Mouse (Mus musculus) adrenal gland, postnatal 4 days (tissue): ENCODE measurements around the gene Yeats4. TPM values are rescaled to one million over a fixed set of nuclear protein-coding genes. Genes with fewer than 3 reads are reported as not detected.

Source experiments
- DNase-seq, 2 experiments: peaks; one replicate each; pipeline ENCODE4 v3.0.0; 2021 to 2022; ENCODE audit warnings: low spot score in 2 of 2, mixed read lengths in 2 of 2
- total RNA-seq, 2 experiments: library from RNA; stranded (reverse); gene quantifications; 2 replicates each; pipeline ENCODE4 v1.2.3; 2021

Yeats4 gene
- total RNA-seq, 2 experiments from 2014 or later, result 53.2 to 57.6 TPM

- DNase-seq, result no peak
Observed at GRCm38 (mm10) chr10:117203558-117203981, 20.7 kb downstream of the Yeats4 start.

GRCm38 (mm10) chr10:117202981-117203557 lies 21.2 kb downstream of the Yeats4 start:
- DNase-seq, result no peak

DNA sequence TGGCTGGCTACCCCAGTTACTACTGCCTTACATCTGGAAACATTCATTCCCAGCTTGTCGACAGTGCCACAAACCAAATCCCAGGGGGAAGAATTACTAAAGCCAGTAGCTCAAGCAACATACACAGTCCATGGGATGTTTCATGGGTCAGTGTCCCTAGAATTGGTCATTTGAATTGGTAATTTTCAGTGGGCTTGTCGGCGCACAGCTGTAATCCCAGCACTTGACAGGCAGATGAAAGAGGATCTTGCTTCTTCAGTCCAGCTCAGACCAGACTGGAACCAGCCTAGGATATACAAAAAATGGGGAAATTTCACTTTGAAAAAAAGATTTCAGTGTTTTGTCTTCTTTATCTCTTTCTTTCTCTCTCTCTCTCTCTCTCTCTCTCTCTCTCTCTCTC lies 24.6 kb downstream of the Yeats4 start:
- DNase-seq, result no peak

DNA sequence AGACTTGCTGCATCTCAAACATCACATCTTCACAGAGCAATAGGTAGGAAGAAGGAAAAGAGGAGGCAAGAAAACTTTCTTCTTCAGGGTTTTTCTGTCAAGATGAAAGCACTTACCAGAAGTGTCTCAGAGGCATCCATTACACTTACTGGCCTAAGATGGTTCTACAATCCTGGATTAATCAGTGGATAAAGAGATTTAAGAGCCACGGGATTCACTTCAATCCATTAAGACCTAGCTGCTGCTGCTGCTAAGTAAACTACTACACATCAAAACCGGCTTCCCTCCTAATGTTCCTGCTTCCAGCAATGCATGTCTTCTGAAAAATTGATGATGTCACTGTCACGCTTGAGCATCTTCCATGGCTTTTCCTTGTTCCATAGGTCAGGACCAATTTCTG lies 27.6 kb downstream of the Yeats4 start:
- no peak for DNase-seq

GRCm38 (mm10) chr10:117195748-117196147 lies 28.6 kb downstream of the Yeats4 start:
- DNase-seq, result no peak

GRCm38 (mm10) chr10:117195005-117195404 lies 29.3 kb downstream of the Yeats4 start:
- DNase-seq, result no peak

DNA sequence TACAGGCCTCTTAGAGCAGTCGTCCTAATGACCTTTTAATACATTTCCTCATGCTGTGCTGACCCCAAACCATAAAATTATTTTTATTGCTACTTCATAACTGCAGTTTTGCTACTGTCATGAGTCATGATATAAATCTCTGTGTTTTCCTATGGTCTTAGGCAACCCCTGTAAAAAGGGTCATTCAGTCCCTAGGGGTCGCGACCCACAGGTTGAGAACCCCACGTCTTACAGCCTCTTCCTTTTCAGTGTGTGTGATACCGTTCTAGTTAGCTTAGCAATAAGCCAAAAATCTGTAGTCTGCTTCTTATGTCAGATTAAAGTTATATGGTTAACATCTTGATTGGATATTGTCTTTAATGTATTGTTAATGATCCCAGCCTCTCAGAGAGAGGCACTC lies 30.9 kb downstream of the Yeats4 start:
- DNase-seq, result no peak

DNA sequence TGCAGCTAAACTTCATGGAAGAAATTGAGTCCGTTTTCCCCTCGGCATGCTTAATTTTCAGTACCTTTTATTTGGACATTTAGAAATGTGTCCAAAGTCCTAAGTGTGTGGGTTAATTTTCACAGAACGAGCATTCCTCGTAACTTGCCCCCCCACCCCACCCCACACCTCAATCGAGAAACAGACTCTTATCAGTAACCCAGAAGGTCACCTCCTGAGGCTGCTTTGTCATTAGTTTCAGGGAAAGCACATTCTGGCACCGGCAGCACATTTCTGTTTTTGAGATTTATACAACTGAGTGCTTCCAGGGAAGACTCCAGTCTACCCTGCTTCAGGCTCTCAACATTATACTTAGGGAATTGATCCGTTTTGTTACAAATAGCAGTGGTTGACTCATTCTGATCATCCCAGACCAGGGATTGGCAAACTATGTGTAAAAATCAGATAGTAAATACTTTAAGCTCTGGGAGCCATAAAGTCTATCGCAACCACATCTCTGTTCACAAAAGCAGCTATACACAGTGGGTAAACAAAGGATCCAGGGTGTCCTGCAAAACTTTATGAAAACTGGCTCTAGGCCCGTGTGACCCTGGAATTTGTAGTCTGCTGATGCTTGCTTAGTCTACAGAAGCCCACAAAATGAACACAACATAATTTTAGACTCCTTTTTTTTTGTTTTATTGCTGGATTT lies 38.8 kb downstream of the Yeats4 start:
- DNase-seq, result no peak

GRCm38 (mm10) chr10:117181098-117181497 lies 43.2 kb downstream of the Yeats4 start:
- DNase-seq, result no peak

DNA sequence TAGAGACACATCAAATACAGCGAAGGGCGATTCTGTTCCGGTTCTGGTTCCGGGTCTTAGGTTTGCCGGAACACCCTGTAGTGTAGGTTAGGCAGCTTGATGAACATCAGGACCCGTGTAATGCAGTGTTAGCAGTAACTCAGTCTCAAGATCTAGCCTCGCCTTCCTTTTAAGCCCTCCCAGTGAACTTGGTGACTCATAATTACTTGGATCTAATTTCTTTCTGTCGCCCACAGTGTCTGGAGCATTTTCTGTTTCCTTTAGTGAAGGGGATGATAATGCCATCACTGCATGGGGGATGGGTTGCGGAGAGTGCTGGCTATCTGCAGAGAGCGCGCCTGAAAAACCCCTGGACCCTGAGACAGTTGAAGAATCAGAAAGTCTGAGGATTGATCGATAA lies 49.7 kb downstream of the Yeats4 start:
- DNase-seq, result no peak

- no peak for DNase-seq
Observed at GRCm38 (mm10) chr10:117173566-117174438, 50.5 kb downstream of the Yeats4 start.

GRCm38 (mm10) chr10:117173111-117173510 lies 51.2 kb downstream of the Yeats4 start:
- no peak for DNase-seq

DNA sequence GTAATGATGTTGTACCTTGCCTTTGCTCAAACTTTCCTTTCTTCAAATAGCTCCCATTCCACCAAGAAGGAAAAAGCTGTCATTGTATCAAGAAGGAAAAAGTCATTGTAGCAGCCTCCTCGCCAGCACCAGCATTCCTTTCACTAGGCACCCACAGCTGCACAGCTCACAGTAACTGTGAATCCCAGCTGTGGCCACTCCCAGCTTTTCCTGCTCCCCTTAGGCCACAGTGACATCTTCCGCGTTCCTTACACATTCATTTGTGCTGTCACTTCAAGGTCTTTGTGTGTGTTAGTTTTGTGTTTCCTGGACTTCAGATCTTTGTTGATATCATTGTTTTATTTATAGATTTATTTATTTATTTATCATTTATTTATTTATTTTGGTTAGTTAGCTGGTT lies 52.2 kb downstream of the Yeats4 start:
- no peak for DNase-seq

DNA sequence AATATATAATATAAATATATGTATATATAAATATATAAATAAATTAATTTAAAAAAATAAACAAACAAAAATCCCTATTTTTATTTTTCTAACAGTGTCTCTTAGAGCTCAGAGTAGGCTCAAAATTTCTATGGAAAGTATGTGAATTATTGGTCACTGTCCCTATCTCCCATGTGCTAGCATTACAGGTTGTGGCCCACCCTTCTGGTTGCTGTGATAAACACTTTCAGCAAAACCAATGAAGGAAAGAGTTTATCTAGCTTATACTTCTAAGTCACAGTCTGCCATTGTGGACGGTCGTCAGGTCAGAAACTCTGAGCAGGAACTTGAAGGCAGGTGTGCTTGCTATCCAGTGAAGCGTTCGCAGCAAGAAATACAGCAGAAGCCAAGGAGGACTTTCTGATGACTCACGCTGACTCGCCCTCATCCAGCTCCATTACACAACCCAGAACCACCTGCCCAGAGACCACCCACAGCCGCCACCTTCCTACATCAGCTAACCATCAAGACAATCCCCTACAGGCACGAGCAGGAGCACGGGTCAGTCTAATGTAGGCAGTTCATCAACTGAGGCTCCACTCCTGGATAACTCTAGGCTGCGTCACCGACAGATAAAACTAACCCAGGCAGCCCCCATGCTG lies 57.4 kb downstream of the Yeats4 start:
- no peak for DNase-seq

Other genes with a start within 250 kb of the Yeats4 start
- gene Best3, start 238.2 kb downstream of the Yeats4 start, total RNA-seq, result under 1 TPM; 0.56 to 0.81 TPM
- gene Lrrc10, start 179.2 kb downstream of the Yeats4 start, total RNA-seq, result not detected
- 100 to 1,000 TPM; 264 to 274 TPM for gene Cct2, start 160.7 kb downstream of the Yeats4 start, total RNA-seq
- 10 to 100 TPM; 37.5 to 39.2 TPM for gene Frs2, start 76.0 kb downstream of the Yeats4 start, total RNA-seq
- gene 9530003J23Rik, start 14.2 kb upstream of the Yeats4 start, total RNA-seq, result not detected
- gene Lyz2, start 57.8 kb upstream of the Yeats4 start, total RNA-seq, result 10 to 100 TPM; 59.8 to 74.8 TPM
- 1 to 10 TPM; 6.8 to 8.3 TPM for gene Lyz1, start 68.4 kb upstream of the Yeats4 start, total RNA-seq
- 100 to 1,000 TPM; 103 to 113 TPM for gene Cpsf6, start 155.5 kb upstream of the Yeats4 start, total RNA-seq